Mouse (Mus musculus): Measurements from ENCODE around the gene Shkbp1. TPM values are rescaled to one million over a fixed set of nuclear protein-coding genes. Genes with fewer than 3 reads are reported as not detected.

Gene Shkbp1
- polyA plus RNA-seq, 1 experiment from 2014 or later: 26.5 TPM

DNA sequence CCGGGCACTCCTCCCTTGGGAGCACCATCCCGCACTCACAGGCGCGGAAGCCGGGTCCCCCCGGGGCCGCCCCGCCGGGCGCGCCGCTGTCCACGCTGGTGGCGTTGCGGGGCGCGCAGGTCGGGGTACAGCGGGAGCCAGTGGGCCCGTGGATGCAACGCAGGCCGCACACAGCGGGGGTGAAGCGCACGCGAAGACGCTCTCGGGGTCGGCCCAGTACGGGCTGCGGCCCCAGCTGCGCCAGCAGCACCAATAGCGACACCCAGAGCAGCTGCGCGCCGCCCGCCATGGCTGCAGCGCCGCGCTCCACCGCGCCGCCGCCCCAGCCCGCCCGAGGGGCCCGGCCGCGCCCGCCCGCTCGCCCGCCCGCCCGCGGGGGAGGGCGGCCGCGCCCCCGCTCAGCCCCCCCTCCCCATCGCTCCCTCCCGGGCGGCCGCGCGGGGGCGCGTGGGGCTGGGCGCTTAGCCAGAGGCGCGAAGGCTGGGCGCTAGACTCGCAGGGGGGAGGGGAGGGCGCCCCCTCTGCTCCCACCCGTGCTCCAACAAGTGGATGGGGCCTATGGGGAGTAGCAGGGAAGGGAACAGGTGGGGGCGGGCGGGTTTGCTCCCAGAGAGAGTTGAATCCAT, 22.4 kb downstream of the Shkbp1 start:
- no peaks in the 10 kb centered on the region for H3K36me3 ChIP-seq (ENCODE audit: control insufficient read depth, insufficient read depth, low read length)
- under 1% methylated on average over 37 of the region's 77 CpGs for WGBS
- H3K4me1 ChIP-seq (ENCODE audit: control insufficient read depth, insufficient read depth, low read length): peaks cover 43% of the 10 kb centered on the region
- peak overlapping the region; percentile 60 for H3K4me3 ChIP-seq (ENCODE audit: low read depth, low read length)
- DNase-seq (ENCODE audit: low spot score) (no peak), ATAC-seq (ENCODE audit: low read depth) (no peak)
- H3K4me2 ChIP-seq (ENCODE audit: low read depth, low read length): peak overlapping the region; percentile 99
- H3K9me3 ChIP-seq (ENCODE audit: control insufficient read depth, low read length): no peaks in the 10 kb centered on the region
- H3K27ac ChIP-seq (replicated peaks; ENCODE audit: low read depth, low read length): peak overlapping the region; percentile 73
- peak overlapping the region; percentile 82 for H3K9ac ChIP-seq (ENCODE audit: low read depth, low read length)
- H3K27me3 ChIP-seq (replicated peaks; ENCODE audit: control insufficient read depth, insufficient read depth, low read length): peaks cover 63% of the 10 kb centered on the region

DNA sequence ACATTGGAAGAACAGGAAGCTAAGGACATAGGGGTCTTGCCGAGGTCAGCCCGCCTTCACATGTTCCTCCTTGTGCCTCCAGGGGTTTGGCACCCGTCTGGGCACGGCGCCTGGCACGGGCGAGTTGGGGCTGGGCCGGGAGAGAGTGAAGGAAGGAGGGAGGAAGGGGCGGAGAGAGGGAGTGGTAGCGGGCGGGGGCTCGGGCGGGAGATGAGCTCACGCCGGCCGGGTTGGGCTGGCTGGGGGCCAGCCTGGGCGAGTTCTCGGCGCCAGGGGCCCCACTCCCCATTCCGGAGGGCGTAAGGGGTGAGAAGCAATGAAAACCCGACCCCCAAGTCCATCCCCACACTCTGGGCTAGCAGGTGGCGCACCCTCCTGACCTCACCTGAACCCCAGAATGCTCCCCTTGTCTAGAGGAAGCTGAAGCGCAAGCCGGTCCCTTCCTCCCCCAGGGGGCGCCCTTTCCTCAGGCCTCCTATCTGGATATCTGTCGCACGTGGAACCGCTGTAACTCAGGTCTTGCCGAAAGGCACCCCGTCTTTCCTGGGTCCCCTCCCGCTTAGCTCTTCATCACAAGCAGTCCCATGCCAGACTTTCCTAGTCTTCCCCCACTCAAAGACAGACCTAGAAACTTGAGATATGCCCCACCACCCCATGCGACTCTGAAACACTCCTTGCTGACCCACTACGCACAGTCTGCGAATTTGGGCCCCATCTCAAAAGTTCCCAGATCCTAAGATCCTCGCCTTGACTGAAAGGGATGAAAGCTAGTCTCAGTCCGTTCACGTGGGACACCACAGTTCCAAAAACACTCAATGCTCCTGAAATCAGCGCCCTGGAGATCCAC, 23.2 kb downstream of the Shkbp1 start:
- Histone ChIP-seq H3K4me1 (ENCODE audit: control insufficient read depth, insufficient read depth, low read length) (peaks cover 40% of the 10 kb centered on the region), H3K4me3 (ENCODE audit: low read depth, low read length) (peak overlapping the region; percentile 60), H3K4me2 (ENCODE audit: low read depth, low read length) (peak overlapping the region; percentile 99), H3K27me3 (replicated peaks; ENCODE audit: control insufficient read depth, insufficient read depth, low read length) (peaks cover 64% of the 10 kb centered on the region), H3K36me3 (ENCODE audit: control insufficient read depth, insufficient read depth, low read length) (peaks cover under 1% of the 10 kb centered on the region; the same call in 1 of the 2 replicates), H3K9me3 (ENCODE audit: control insufficient read depth, low read length) (no peaks in the 10 kb centered on the region), H3K9ac (ENCODE audit: low read depth, low read length) (peak overlapping the region; percentile 82), H3K27ac (replicated peaks; ENCODE audit: low read depth, low read length) (peak overlapping the region; percentile 73)
- 3% methylated on average over 32 of the region's 39 CpGs for WGBS
- ATAC-seq (ENCODE audit: low read depth) (peak; percentile 16; the same call in 1 of the 2 replicates), DNase-seq (ENCODE audit: low spot score) (peak; percentile 92)

DNA sequence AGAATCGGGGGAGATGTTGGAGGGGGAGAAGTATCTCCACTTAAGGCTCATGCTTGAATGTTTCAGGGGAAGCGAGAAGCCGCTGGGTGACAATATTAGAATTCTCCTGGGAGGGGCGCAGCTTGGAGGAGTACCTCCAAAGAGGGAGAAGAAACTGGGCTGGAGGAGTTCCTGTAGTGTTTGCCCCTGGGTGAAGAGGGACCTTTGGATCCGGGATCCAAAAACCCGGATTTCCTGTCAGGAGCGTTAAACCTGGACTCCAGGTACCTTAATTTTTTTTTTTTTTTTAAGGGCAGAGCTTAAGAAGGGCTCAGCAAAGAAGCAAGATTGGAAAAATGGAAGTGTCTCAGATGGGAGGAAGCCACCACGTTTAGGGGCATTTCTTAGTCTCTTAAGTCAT, 24.0 kb downstream of the Shkbp1 start:
- 7% methylated on average over 8 of the region's 8 CpGs for WGBS
- ATAC-seq (ENCODE audit: low read depth): no peak
- peak overlapping the region; percentile 99 for H3K4me2 ChIP-seq (ENCODE audit: low read depth, low read length)
- peaks cover 8% of the 10 kb centered on the region; the same call in 1 of the 2 replicates for H3K36me3 ChIP-seq (ENCODE audit: control insufficient read depth, insufficient read depth, low read length)
- H3K9me3 ChIP-seq (ENCODE audit: control insufficient read depth, low read length): no peaks in the 10 kb centered on the region
- DNase-seq (ENCODE audit: low spot score): no peak
- H3K27me3 ChIP-seq (replicated peaks; ENCODE audit: control insufficient read depth, insufficient read depth, low read length): peaks cover 69% of the 10 kb centered on the region
- peak overlapping the region; percentile 60 for H3K4me3 ChIP-seq (ENCODE audit: low read depth, low read length)
- peak overlapping the region; percentile 73 for H3K27ac ChIP-seq (replicated peaks; ENCODE audit: low read depth, low read length)
- peak overlapping the region; percentile 48; the same call in 1 of the 2 replicates for H3K9ac ChIP-seq (ENCODE audit: low read depth, low read length)
- peaks cover 39% of the 10 kb centered on the region for H3K4me1 ChIP-seq (ENCODE audit: control insufficient read depth, insufficient read depth, low read length)

DNA sequence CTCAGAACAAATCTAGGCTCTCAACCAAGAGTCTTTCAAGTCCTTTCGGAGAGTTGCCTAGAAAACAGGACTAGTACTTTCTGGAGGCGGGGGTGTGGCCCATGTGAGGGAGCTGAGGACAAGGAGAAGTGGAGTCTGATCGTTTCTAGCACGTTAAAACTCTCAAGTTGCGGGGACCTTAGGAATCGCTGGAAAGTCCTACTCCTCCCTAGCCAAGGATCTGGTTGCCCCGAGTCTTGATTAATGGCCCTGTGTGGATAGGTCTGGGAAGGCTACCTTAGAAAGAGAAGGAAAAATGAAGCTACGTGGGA, 24.3 kb downstream of the Shkbp1 start:
- Histone ChIP-seq H3K36me3 (ENCODE audit: control insufficient read depth, insufficient read depth, low read length) (peaks cover 11% of the 10 kb centered on the region; the same call in 1 of the 2 replicates), H3K27me3 (replicated peaks; ENCODE audit: control insufficient read depth, insufficient read depth, low read length) (peaks cover 70% of the 10 kb centered on the region), H3K4me2 (ENCODE audit: low read depth, low read length) (peak overlapping the region; percentile 99), H3K27ac (replicated peaks; ENCODE audit: low read depth, low read length) (peak overlapping the region; percentile 73), H3K9ac (ENCODE audit: low read depth, low read length) (peak overlapping the region; percentile 48; the same call in 1 of the 2 replicates), H3K9me3 (ENCODE audit: control insufficient read depth, low read length) (no peaks in the 10 kb centered on the region), H3K4me1 (ENCODE audit: control insufficient read depth, insufficient read depth, low read length) (peaks cover 39% of the 10 kb centered on the region), H3K4me3 (ENCODE audit: low read depth, low read length) (peak overlapping the region; percentile 60)
- DNase-seq (ENCODE audit: low spot score) (no peak), ATAC-seq (ENCODE audit: low read depth) (no peak)
- 5% methylated on average over 8 of the region's 8 CpGs for WGBS

DNA sequence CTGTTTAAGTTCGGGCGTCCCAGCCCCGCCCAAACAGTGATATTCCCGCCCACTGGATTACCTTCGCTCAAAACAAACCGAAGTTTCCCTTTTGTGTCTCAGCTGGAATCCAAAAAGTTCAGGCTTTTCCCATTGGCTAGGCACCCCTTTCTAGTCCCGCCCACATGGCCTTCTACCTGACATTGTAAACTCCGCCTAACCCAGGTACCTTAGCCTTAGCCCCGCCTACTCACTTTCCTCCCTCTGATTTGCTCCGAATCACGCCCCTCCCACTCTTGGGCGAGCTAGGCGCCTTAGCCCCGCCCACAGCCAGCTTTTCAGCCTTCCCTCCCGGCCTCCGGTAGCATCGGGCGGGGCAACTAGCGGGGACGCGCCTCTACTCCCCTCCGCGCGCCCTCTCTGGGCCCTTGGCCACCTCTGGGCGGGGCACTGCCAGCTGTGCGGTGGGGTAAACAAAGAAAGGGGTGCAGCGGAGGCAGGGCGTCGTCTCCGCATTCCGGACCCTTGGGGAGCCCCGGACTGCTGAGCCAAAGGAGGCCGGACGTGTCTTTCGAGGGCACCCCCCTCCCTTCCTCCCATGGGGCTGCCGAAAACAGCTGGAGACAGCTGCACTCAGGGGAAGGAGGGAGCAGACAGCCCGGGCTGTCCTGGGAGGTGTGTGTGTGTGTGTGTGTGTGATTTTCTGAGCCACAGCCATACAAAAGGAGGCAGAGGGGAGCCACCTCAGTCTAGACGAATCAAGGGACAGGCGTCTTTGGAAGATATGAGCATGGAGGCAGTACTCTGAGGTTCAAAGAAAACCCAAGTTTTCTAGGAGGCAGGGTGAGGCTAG, 24.9 kb downstream of the Shkbp1 start:
- Histone ChIP-seq H3K9ac (ENCODE audit: low read depth, low read length) (peak overlapping the region; percentile 48), H3K36me3 (ENCODE audit: control insufficient read depth, insufficient read depth, low read length) (peaks cover 11% of the 10 kb centered on the region; the same call in 1 of the 2 replicates), H3K4me1 (ENCODE audit: control insufficient read depth, insufficient read depth, low read length) (peaks cover 45% of the 10 kb centered on the region), H3K4me3 (ENCODE audit: low read depth, low read length) (peak overlapping the region; percentile 60), H3K27me3 (replicated peaks; ENCODE audit: control insufficient read depth, insufficient read depth, low read length) (peaks cover 76% of the 10 kb centered on the region), H3K27ac (replicated peaks; ENCODE audit: low read depth, low read length) (peak overlapping the region; percentile 73), H3K4me2 (ENCODE audit: low read depth, low read length) (peak overlapping the region; percentile 99), H3K9me3 (ENCODE audit: control insufficient read depth, low read length) (no peaks in the 10 kb centered on the region)
- ATAC-seq (ENCODE audit: low read depth) (peak; percentile 38), DNase-seq (ENCODE audit: low spot score) (peak; percentile 97)
- under 1% methylated on average over 34 of the region's 39 CpGs for WGBS

DNA sequence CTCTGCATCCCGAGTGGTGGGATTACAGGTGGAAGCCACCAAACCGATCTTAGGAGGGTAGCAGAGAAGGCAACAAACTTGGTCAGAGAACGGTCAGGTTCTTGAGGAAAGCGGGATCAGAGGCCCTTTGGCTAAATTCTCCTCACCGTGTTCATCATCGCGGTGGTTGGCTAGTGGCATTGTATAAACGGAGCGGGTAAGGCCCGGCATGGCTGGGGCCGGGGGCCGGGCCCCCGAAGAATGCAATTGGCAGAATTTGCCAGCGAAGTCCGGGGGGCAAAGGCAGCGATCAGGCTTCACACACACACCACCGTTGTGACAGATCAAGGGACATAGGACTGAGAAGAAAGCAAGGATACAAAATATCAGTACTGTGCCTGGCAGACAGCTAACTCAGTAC, 25.8 kb downstream of the Shkbp1 start:
- ATAC-seq (ENCODE audit: low read depth): no peak
- peaks cover 11% of the 10 kb centered on the region; the same call in 1 of the 2 replicates for H3K36me3 ChIP-seq (ENCODE audit: control insufficient read depth, insufficient read depth, low read length)
- H3K9ac ChIP-seq (ENCODE audit: low read depth, low read length): no peak overlapping the region
- H3K4me3 ChIP-seq (ENCODE audit: low read depth, low read length): peak overlapping the region; percentile 60
- peak overlapping the region; percentile 99 for H3K4me2 ChIP-seq (ENCODE audit: low read depth, low read length)
- no peak overlapping the region; the same call in 1 of the 2 replicates for H3K27ac ChIP-seq (replicated peaks; ENCODE audit: low read depth, low read length)
- 26% methylated on average over 17 of the region's 17 CpGs for WGBS
- H3K4me1 ChIP-seq (ENCODE audit: control insufficient read depth, insufficient read depth, low read length): peaks cover 45% of the 10 kb centered on the region
- H3K9me3 ChIP-seq (ENCODE audit: control insufficient read depth, low read length): no peaks in the 10 kb centered on the region
- peaks cover 78% of the 10 kb centered on the region for H3K27me3 ChIP-seq (replicated peaks; ENCODE audit: control insufficient read depth, insufficient read depth, low read length)
- DNase-seq (ENCODE audit: low spot score): no peak

DNA sequence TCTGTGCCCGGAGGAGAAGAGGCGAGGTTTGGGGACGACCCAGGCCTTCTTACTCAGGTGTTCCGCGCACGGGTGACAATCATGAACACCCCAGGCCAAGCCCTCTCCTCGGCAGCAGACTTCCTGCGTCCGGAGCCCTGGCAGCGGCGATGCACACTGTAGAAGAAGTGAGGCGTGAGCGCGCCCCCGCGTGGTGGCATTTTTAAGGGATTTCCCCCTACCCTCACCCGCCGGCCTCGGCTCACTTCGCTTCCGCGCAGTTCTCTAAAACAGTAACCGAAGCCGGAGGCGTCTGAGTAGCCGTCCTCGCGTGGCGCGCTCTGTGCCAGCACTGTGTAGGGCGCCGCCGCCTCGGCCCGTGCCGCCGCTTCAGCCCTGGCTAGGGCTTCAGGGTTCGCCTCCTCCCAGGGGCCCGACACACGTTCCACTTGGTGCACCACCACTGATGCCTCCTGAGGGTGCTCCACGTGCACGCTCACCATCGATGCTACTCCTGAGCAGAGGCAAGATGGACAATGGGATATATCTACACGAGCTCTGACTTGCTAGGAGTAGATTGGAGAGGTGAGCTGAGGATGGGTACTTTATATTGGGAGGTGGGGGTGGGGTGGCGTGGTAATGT, 26.4 kb downstream of the Shkbp1 start:
- DNase-seq (ENCODE audit: low spot score) (peak; percentile 88), ATAC-seq (ENCODE audit: low read depth) (peak; percentile 24; the same call in 1 of the 2 replicates)
- H3K9ac ChIP-seq (ENCODE audit: low read depth, low read length): no peak overlapping the region; the same call in 1 of the 2 replicates
- peaks cover 42% of the 10 kb centered on the region for H3K4me1 ChIP-seq (ENCODE audit: control insufficient read depth, insufficient read depth, low read length)
- no peaks in the 10 kb centered on the region for H3K9me3 ChIP-seq (ENCODE audit: control insufficient read depth, low read length)
- H3K4me3 ChIP-seq (ENCODE audit: low read depth, low read length): peak overlapping the region; percentile 60
- H3K4me2 ChIP-seq (ENCODE audit: low read depth, low read length): peak overlapping the region; percentile 99
- H3K27me3 ChIP-seq (replicated peaks; ENCODE audit: control insufficient read depth, insufficient read depth, low read length): peaks cover 80% of the 10 kb centered on the region
- WGBS: 9% methylated on average over 29 of the region's 45 CpGs
- H3K36me3 ChIP-seq (ENCODE audit: control insufficient read depth, insufficient read depth, low read length): peaks cover 11% of the 10 kb centered on the region
- no peak overlapping the region for H3K27ac ChIP-seq (replicated peaks; ENCODE audit: low read depth, low read length)

DNA sequence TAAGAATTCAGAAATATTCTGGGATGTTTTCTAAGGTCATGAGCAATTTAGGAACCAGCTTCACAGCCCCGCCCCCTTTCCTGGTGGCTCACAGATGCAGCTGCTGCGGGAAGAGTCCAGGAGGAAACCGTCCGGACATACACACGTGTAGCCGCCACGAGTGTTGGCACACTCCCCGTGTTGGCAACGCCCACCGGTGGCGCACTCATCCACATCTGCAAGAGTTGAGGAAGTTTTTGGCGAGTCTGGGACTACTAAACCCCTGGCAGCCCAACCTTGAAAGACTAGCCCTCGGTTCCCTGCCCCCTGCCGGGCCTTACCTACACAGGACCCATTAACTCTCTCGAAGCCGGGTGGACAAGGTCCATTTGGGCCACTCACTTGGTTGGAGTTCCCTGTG, 27.2 kb downstream of the Shkbp1 start:
- no peaks in the 10 kb centered on the region for H3K9me3 ChIP-seq (ENCODE audit: control insufficient read depth, low read length)
- peaks cover 74% of the 10 kb centered on the region for H3K27me3 ChIP-seq (replicated peaks; ENCODE audit: control insufficient read depth, insufficient read depth, low read length)
- no peak overlapping the region for H3K4me2 ChIP-seq (ENCODE audit: low read depth, low read length)
- 38% methylated on average over 16 of the region's 16 CpGs for WGBS
- no peak overlapping the region for H3K4me3 ChIP-seq (ENCODE audit: low read depth, low read length)
- ATAC-seq (ENCODE audit: low read depth) (no peak), DNase-seq (ENCODE audit: low spot score) (no peak)
- H3K36me3 ChIP-seq (ENCODE audit: control insufficient read depth, insufficient read depth, low read length): peaks cover 13% of the 10 kb centered on the region
- H3K27ac ChIP-seq (replicated peaks; ENCODE audit: low read depth, low read length): no peak overlapping the region
- peaks cover 34% of the 10 kb centered on the region for H3K4me1 ChIP-seq (ENCODE audit: control insufficient read depth, insufficient read depth, low read length)
- H3K9ac ChIP-seq (ENCODE audit: low read depth, low read length): no peak overlapping the region

All from embryonic facial prominence, embryonic 14.5 days (tissue).